Mouse (Mus musculus) heart, postnatal 36 days (tissue): ENCODE results near the gene Paxip1. TPM values are rescaled to one million over a fixed set of nuclear protein-coding genes. Genes with fewer than 3 reads are reported as not detected.
A peak's percentile ranks its signal among the peaks of the same experiment; 100 is the strongest.

Source experiments
- DNase-seq, 2 experiments: peaks; one replicate each; pipeline ENCODE4 v3.0.0; 2021 to 2022
- intact Hi-C: fragments of 180-260 bp; cut with DNase I; formaldehyde crosslinking; loops from one replicate; pipeline ENCODE4 v1.15.1; 2025
- total RNA-seq, 2 experiments: library from RNA; stranded (reverse); gene quantifications; 2 replicates each; pipeline ENCODE4 v1.2.3; 2021

The Paxip1 gene
- total RNA-seq, 2 experiments from 2014 or later, result 17.1 to 18.5 TPM

GRCm38 (mm10) chr5:27732288-27732868 lies 59.1 kb downstream of the Paxip1 start:
- no peak for DNase-seq
- intact Hi-C loops, result no loop called here

GRCm38 (mm10) chr5:27731392-27731791 lies 60.1 kb downstream of the Paxip1 start:
- intact Hi-C loops, result no loop called here

GRCm38 (mm10) chr5:27730666-27731065 lies 60.8 kb downstream of the Paxip1 start:
- DNase-seq, result peak; percentile 7 to 17
- intact Hi-C loops, result no loop called here

More at GRCm38 (mm10) chr5:27731392-27731791, 60.1 kb downstream of the Paxip1 start:
- no peak for DNase-seq

- DNase-seq, result no peak
- intact Hi-C loops, result no loop called here
Observed at GRCm38 (mm10) chr5:27724460-27724859, 67.0 kb downstream of the Paxip1 start.

- intact Hi-C loops, result no loop called here
- no peak for DNase-seq
Observed at GRCm38 (mm10) chr5:27719311-27719710, 72.2 kb downstream of the Paxip1 start.

- intact Hi-C loops, result no loop called here
- DNase-seq, result no peak
Observed at GRCm38 (mm10) chr5:27717301-27717700, 74.2 kb downstream of the Paxip1 start.

- intact Hi-C loops, result no loop called here
- DNase-seq, result no peak
Observed at GRCm38 (mm10) chr5:27716026-27716425, 75.5 kb downstream of the Paxip1 start.

GRCm38 (mm10) chr5:27714356-27714755 lies 77.1 kb downstream of the Paxip1 start:
- intact Hi-C loops, result no loop called here
- DNase-seq, result no peak

GRCm38 (mm10) chr5:27711461-27712192 lies 79.9 kb downstream of the Paxip1 start:
- intact Hi-C loops, result no loop called here

GRCm38 (mm10) chr5:27708209-27708608 lies 83.3 kb downstream of the Paxip1 start:
- DNase-seq, result peak; percentile 31 to 43

More at GRCm38 (mm10) chr5:27711461-27712192, 79.9 kb downstream of the Paxip1 start:
- no peak for DNase-seq

GRCm38 (mm10) chr5:27707283-27707682 lies 84.2 kb downstream of the Paxip1 start:
- intact Hi-C loops, result no loop called here
- DNase-seq, result no peak

More at GRCm38 (mm10) chr5:27708209-27708608, 83.3 kb downstream of the Paxip1 start:
- intact Hi-C loops, result no loop called here

- no peak for DNase-seq
- intact Hi-C loops, result no loop called here
Observed at GRCm38 (mm10) chr5:27706551-27706950, 84.9 kb downstream of the Paxip1 start.

- no peak for DNase-seq
- intact Hi-C loops, result no loop called here
Observed at GRCm38 (mm10) chr5:27705020-27705419, 86.5 kb downstream of the Paxip1 start.

GRCm38 (mm10) chr5:27702482-27702881 lies 89.0 kb downstream of the Paxip1 start:
- DNase-seq, result no peak
- intact Hi-C loops, result no loop called here

Other genes starting within 250 kb of the Paxip1 start
- gene Htr5a, start 50.5 kb upstream of the Paxip1 start, total RNA-seq, result not detected